ENCODE assay signal across 25 mouse cellular contexts in the genomic region with DNA sequence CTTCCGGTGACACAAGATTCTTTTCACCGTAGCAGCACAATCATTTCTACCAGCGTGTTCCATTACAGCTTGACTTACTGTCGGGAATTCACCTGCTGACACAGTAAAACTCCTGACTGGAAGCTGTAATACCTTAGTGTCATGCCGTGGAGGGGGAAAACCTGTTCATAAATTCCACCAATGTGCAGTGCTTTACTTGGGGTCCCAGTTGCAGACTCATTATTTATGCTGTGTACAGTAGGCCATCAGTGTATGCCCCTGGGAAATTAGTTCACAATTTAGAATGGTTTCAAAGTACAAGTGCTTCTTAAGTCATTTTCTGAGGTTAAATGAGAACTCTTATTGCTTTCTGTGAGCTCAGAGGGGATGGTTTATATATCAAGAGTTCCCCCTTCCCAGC.
DNase-seq lines count a peak whose midpoint lies in the region; ATAC-seq and TF ChIP-seq lines count a peak whose summit lies in the region.
"Had no signal": no experiment of that assay in that cellular context is flagged by ENCODE, and none has a peak within 500 bp of the region (broad histone marks: within the 10 kb centered on the region; RNA-seq: fewer than 3 reads in every experiment).

No protein-coding gene starts in this region.

- H3K9ac ChIP-seq in hindbrain, postnatal 0 days (replicated peaks; ENCODE audit: low read length): no peak overlapping the region
- no peak overlapping the region for H3K9ac ChIP-seq in hindbrain, embryonic 12.5 days
- H3K9ac ChIP-seq in neural tube, embryonic 13.5 days: no peak overlapping the region
- H3K9ac ChIP-seq in neural tube, embryonic 15.5 days (replicated peaks): no peak overlapping the region
- H3K9ac ChIP-seq: forebrain, embryonic 12.5 days; forebrain, embryonic 15.5 days; heart, embryonic 12.5 days; heart, embryonic 15.5 days; hindbrain, embryonic 15.5 days had no signal

- H3K27ac ChIP-seq in hindbrain, postnatal 0 days: no peak overlapping the region
- no peak overlapping the region; the same call in 1 of the 2 replicates for H3K27ac ChIP-seq in hindbrain, embryonic 12.5 days
- no peak overlapping the region for H3K27ac ChIP-seq in neural tube, embryonic 13.5 days (replicated peaks)
- H3K27ac ChIP-seq in neural tube, embryonic 15.5 days (replicated peaks): no peak overlapping the region
- H3K27ac ChIP-seq: forebrain, embryonic 12.5 days; forebrain, embryonic 15.5 days; heart, embryonic 15.5 days; hindbrain, embryonic 15.5 days had no signal

- no peaks in the 10 kb centered on the region for H3K4me1 ChIP-seq in hindbrain, postnatal 0 days (ENCODE audit: insufficient read depth, low read length)
- H3K4me1 ChIP-seq in hindbrain, embryonic 12.5 days: no peaks in the 10 kb centered on the region
- H3K4me1 ChIP-seq in neural tube, embryonic 13.5 days (replicated peaks): no peaks in the 10 kb centered on the region; the same call in 1 of the 2 replicates
- no peaks in the 10 kb centered on the region for H3K4me1 ChIP-seq in neural tube, embryonic 15.5 days
- H3K4me1 ChIP-seq: forebrain, embryonic 12.5 days; forebrain, embryonic 15.5 days; heart, embryonic 12.5 days; heart, embryonic 15.5 days; hindbrain, embryonic 15.5 days had no signal

- no peak for TF ChIP-seq CTCF in hindbrain, postnatal 0 days (IDR thresholded peaks at IDR 0.05; ENCODE audit: low read depth)

- no peaks in the 10 kb centered on the region for H3K27me3 ChIP-seq in hindbrain, postnatal 0 days (ENCODE audit: insufficient read depth, low read length)
- no peaks in the 10 kb centered on the region for H3K27me3 ChIP-seq in hindbrain, embryonic 12.5 days
- no peaks in the 10 kb centered on the region for H3K27me3 ChIP-seq in neural tube, embryonic 13.5 days
- no peaks in the 10 kb centered on the region for H3K27me3 ChIP-seq in neural tube, embryonic 15.5 days (replicated peaks)
- H3K27me3 ChIP-seq: forebrain, embryonic 12.5 days; forebrain, embryonic 15.5 days; heart, embryonic 12.5 days; heart, embryonic 15.5 days; hindbrain, embryonic 15.5 days had no signal

- no peaks in the 10 kb centered on the region for H3K36me3 ChIP-seq in hindbrain, postnatal 0 days (ENCODE audit: insufficient read depth, low read length)
- no peaks in the 10 kb centered on the region for H3K36me3 ChIP-seq in hindbrain, embryonic 12.5 days
- H3K36me3 ChIP-seq in neural tube, embryonic 13.5 days: no peaks in the 10 kb centered on the region
- H3K36me3 ChIP-seq in neural tube, embryonic 15.5 days: no peaks in the 10 kb centered on the region
- H3K36me3 ChIP-seq: forebrain, embryonic 12.5 days; forebrain, embryonic 15.5 days; heart, embryonic 12.5 days; heart, embryonic 15.5 days; hindbrain, embryonic 15.5 days had no signal

- H3K9me3 ChIP-seq in hindbrain, postnatal 0 days (ENCODE audit: low read length): no peaks in the 10 kb centered on the region
- no peaks in the 10 kb centered on the region for H3K9me3 ChIP-seq in hindbrain, embryonic 12.5 days (replicated peaks)
- no peaks in the 10 kb centered on the region for H3K9me3 ChIP-seq in neural tube, embryonic 13.5 days
- no peaks in the 10 kb centered on the region for H3K9me3 ChIP-seq in neural tube, embryonic 15.5 days (replicated peaks)
- H3K9me3 ChIP-seq: forebrain, embryonic 12.5 days; forebrain, embryonic 15.5 days; heart, embryonic 12.5 days; heart, embryonic 15.5 days; hindbrain, embryonic 15.5 days had no signal

- WGBS in hindbrain, postnatal 0 days: 70% methylated on average over 5 of the region's 5 CpGs
- WGBS in hindbrain, embryonic 12.5 days: 72% methylated on average over 5 of the region's 5 CpGs
- WGBS in neural tube, embryonic 13.5 days: 70% methylated on average over 5 of the region's 5 CpGs
- 50% methylated on average over 5 of the region's 5 CpGs for WGBS in neural tube, embryonic 15.5 days

- ATAC-seq in hindbrain, postnatal 0 days: no peak
- ATAC-seq in hindbrain, embryonic 12.5 days (ENCODE audit: low FRiP score): no peak
- peak; percentile 53; the same call in 1 of the 2 replicates for ATAC-seq in neural tube, embryonic 13.5 days (ENCODE audit: low read depth)
- peak; percentile 69 for ATAC-seq in neural tube, embryonic 15.5 days (ENCODE audit: low FRiP score)
- ATAC-seq: CD4-positive, CD25-positive, alpha-beta regulatory T cell, adult 4 months; forebrain, embryonic 15.5 days; inflammation-experienced regulatory T-cells, adult 6 months had no signal

- H3K4me2 ChIP-seq in hindbrain, postnatal 0 days (ENCODE audit: low read depth, low read length): no peak overlapping the region
- no peak overlapping the region for H3K4me2 ChIP-seq in hindbrain, embryonic 12.5 days (replicated peaks)
- no peak overlapping the region for H3K4me2 ChIP-seq in neural tube, embryonic 13.5 days
- H3K4me2 ChIP-seq in neural tube, embryonic 15.5 days: no peak overlapping the region
- H3K4me2 ChIP-seq: forebrain, embryonic 12.5 days; forebrain, embryonic 15.5 days; heart, embryonic 12.5 days; heart, embryonic 15.5 days; hindbrain, embryonic 15.5 days had no signal

- peak; percentile 25 for DNase-seq in hindbrain, postnatal 0 days (ENCODE audit: low spot score)
- no peak for DNase-seq in neural tube, embryonic 10.5 days (ENCODE audit: extremely low spot score, low spot score)
- DNase-seq in lung, postnatal 25 days (ENCODE audit: low spot score): no peak
- DNase-seq: adrenal gland, adult 2 months; adrenal gland, postnatal 14 days; cerebellum, adult 11-12 months; cerebellum, adult 8-10 months; cerebellum, postnatal 10 days; cerebellum, postnatal 36 days; embryo, embryonic 11 days; gastrocnemius, postnatal 25 days; heart, adult 18-20 months; heart, postnatal 10 days; heart, postnatal 36 days had no signal

- H3K4me3 ChIP-seq in hindbrain, postnatal 0 days (ENCODE audit: low read length): no peak overlapping the region
- no peak overlapping the region for H3K4me3 ChIP-seq in hindbrain, embryonic 12.5 days
- H3K4me3 ChIP-seq in neural tube, embryonic 13.5 days: no peak overlapping the region
- H3K4me3 ChIP-seq in neural tube, embryonic 15.5 days (replicated peaks): no peak overlapping the region
- H3K4me3 ChIP-seq: erythroblast, embryonic 14.5 days; forebrain, embryonic 12.5 days; forebrain, embryonic 15.5 days; heart, embryonic 12.5 days; heart, embryonic 15.5 days; hindbrain, embryonic 15.5 days had no signal

Comparison
In these comparisons a context has a peak if more than half of its experiments do, and no peak if none do; other contexts are left out.
1. ATAC-seq: peak in neural tube, embryonic 13.5 days (single experiment) and neural tube, embryonic 15.5 days (single experiment); none in hindbrain, postnatal 0 days (single experiment) and hindbrain, embryonic 12.5 days (single experiment).